Mouse (Mus musculus): Measurements from ENCODE around the gene Abhd6.
A peak's percentile ranks its signal among the peaks of the same experiment; 100 is the strongest.

Abhd6 gene

GRCm38 (mm10) chr14:8093427-8093826 is 90.7 kb downstream of the Abhd6 start:
- Histone ChIP-seq H3K4me3 (replicated peaks; ENCODE audit: low read length) (no peak overlapping the region), H3K27me3 (ENCODE audit: insufficient read depth, low read length) (no peaks in the 10 kb centered on the region), H3K36me3 (ENCODE audit: insufficient read depth, low read length) (peaks cover 32% of the 10 kb centered on the region), H3K4me1 (replicated peaks; ENCODE audit: low read depth, low read length) (peaks cover 17% of the 10 kb centered on the region; the same call in 1 of the 2 replicates), H3K9me3 (ENCODE audit: low read length) (peaks cover 10% of the 10 kb centered on the region)
- TF ChIP-seq POU5F1 (IDR thresholded peaks at IDR 0.05; ENCODE audit: borderline replicate concordance, low read length) (no peak), NANOG (IDR thresholded peaks at IDR 0.05; ENCODE audit: borderline replicate concordance, low read length) (no peak), CTCF (conservative IDR thresholded peaks at IDR 0.05; ENCODE audit: low read length) (no peak)

DNA sequence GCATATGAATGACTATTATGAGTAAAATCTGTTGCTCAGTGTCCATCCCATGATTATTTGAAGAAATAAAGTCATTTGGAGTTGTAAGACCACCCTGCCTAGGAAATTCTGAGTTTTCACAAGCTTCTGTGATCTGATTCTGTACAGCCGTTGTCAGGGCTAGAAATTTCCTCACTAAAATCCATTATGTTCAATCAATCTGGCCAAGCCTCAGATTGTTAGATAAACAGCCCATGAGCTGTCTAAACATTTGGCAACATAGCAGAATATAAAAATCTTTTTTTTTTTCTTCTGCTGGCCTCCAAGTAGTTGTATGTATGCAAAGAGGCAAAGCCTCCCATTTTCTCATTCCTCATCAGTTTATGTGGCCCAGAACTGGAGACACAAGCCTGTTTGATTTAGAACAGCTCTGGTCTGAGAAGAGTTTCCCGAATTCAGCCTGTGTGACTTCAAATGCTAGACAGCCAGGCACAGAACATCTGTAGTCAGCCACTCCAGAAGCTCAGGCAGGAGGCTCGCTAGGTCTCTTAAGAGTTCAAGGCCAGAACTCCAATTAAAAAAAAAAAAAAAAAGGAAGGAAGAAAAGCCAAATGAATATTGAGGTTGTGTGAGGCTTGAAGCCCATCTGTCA is 92.3 kb downstream of the Abhd6 start:
- no peak overlapping the region for H3K4me3 ChIP-seq (replicated peaks; ENCODE audit: low read length)
- peaks cover 16% of the 10 kb centered on the region for H3K36me3 ChIP-seq (ENCODE audit: insufficient read depth, low read length)
- peaks cover 27% of the 10 kb centered on the region for H3K4me1 ChIP-seq (replicated peaks; ENCODE audit: low read depth, low read length)
- TF ChIP-seq CTCF (conservative IDR thresholded peaks at IDR 0.05; ENCODE audit: low read length) (no peak), POU5F1 (IDR thresholded peaks at IDR 0.05; ENCODE audit: borderline replicate concordance, low read length) (no peak), NANOG (IDR thresholded peaks at IDR 0.05; ENCODE audit: borderline replicate concordance, low read length) (no peak)
- peaks cover 10% of the 10 kb centered on the region for H3K9me3 ChIP-seq (ENCODE audit: low read length)
- no peaks in the 10 kb centered on the region for H3K27me3 ChIP-seq (ENCODE audit: insufficient read depth, low read length)

GRCm38 (mm10) chr14:8095562-8095950 is 92.9 kb downstream of the Abhd6 start:
- H3K27me3 ChIP-seq (ENCODE audit: insufficient read depth, low read length): no peaks in the 10 kb centered on the region
- H3K36me3 ChIP-seq (ENCODE audit: insufficient read depth, low read length): peaks cover 11% of the 10 kb centered on the region
- TF ChIP-seq CTCF (conservative IDR thresholded peaks at IDR 0.05; ENCODE audit: low read length) (no peak), NANOG (IDR thresholded peaks at IDR 0.05; ENCODE audit: borderline replicate concordance, low read length) (no peak), POU5F1 (IDR thresholded peaks at IDR 0.05; ENCODE audit: borderline replicate concordance, low read length) (no peak)
- H3K4me1 ChIP-seq (replicated peaks; ENCODE audit: low read depth, low read length): peaks cover 27% of the 10 kb centered on the region
- H3K4me3 ChIP-seq (replicated peaks; ENCODE audit: low read length): no peak overlapping the region
- peaks cover 10% of the 10 kb centered on the region for H3K9me3 ChIP-seq (ENCODE audit: low read length)

DNA sequence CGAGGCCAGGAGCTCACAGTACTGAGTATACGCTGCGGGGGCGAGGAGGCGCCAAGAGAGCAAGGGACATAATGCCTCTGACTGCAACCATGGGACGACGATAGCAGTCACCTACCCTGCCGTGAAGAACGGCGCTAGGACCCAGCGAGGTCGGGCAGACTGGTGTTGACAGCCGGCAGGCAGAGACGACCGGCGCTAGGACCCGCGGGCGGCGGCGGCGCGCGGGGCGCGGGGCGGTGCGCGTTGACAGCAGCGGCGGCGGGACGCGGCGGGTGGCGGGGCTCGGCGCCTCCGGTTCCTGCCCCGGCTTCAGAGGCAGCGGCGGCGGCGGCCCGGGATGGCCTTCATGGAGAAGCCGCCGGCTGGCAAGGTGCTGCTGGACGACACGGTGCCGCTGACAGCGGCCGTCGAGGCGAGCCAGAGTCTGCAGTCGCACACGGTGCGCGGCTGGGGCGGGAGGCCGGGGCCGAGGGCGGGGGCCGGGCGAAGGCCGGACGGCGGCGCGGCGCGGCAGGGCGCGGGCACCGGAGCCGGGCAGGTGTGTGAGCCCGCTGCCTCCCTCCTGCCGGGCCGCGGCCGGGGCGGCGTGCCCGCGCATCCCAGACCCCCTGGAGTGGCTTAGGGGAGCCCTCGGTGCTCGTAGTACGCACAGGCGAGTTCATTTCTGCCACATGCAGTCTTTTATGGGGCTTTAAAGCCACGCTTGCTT is 95.4 kb downstream of the Abhd6 start, which contains the start of gene Pxk:
Gene Pxk (plus strand): TSS at position 234 of the 709 bp plus-strand sequence.
- TF ChIP-seq CTCF (conservative IDR thresholded peaks at IDR 0.05; ENCODE audit: low read length) (no peak), POU5F1 (IDR thresholded peaks at IDR 0.05; ENCODE audit: borderline replicate concordance, low read length) (no peak), NANOG (IDR thresholded peaks at IDR 0.05; ENCODE audit: borderline replicate concordance, low read length) (no peak)
- H3K27me3 ChIP-seq (ENCODE audit: insufficient read depth, low read length): no peaks in the 10 kb centered on the region
- peaks cover 10% of the 10 kb centered on the region for H3K9me3 ChIP-seq (ENCODE audit: low read length)
- H3K4me3 ChIP-seq (replicated peaks; ENCODE audit: low read length): peak within 1 kb of the TSS; percentile 86
- peaks cover 34% of the 10 kb centered on the region for H3K4me1 ChIP-seq (replicated peaks; ENCODE audit: low read depth, low read length)
- peaks cover 6% of the 10 kb centered on the region; the same call in 1 of the 2 replicates for H3K36me3 ChIP-seq (ENCODE audit: insufficient read depth, low read length)

DNA sequence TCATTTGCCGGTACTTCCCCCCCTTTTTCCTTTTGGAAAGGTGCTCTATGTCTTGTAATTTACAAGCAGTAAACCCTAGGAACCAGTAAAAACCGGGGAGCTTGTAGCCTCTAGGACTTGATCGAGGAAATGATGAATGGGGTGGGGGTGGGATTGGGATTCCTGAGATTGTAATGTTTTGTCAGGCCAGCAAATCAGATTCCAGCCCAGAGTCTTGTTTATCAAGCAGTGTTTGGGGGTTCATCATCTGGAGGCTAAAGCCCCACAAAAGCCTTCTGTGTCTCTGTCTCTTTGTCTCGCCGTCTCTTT is 95.9 kb downstream of the Abhd6 start:
- TF ChIP-seq NANOG (IDR thresholded peaks at IDR 0.05; ENCODE audit: borderline replicate concordance, low read length) (no peak), POU5F1 (IDR thresholded peaks at IDR 0.05; ENCODE audit: borderline replicate concordance, low read length) (no peak), CTCF (conservative IDR thresholded peaks at IDR 0.05; ENCODE audit: low read length) (no peak)
- H3K27me3 ChIP-seq (ENCODE audit: insufficient read depth, low read length): no peaks in the 10 kb centered on the region
- peaks cover 34% of the 10 kb centered on the region for H3K4me1 ChIP-seq (replicated peaks; ENCODE audit: low read depth, low read length)
- H3K4me3 ChIP-seq (replicated peaks; ENCODE audit: low read length): peak overlapping the region; percentile 86
- peaks cover 6% of the 10 kb centered on the region; the same call in 1 of the 2 replicates for H3K36me3 ChIP-seq (ENCODE audit: insufficient read depth, low read length)
- peaks cover 10% of the 10 kb centered on the region for H3K9me3 ChIP-seq (ENCODE audit: low read length)

DNA sequence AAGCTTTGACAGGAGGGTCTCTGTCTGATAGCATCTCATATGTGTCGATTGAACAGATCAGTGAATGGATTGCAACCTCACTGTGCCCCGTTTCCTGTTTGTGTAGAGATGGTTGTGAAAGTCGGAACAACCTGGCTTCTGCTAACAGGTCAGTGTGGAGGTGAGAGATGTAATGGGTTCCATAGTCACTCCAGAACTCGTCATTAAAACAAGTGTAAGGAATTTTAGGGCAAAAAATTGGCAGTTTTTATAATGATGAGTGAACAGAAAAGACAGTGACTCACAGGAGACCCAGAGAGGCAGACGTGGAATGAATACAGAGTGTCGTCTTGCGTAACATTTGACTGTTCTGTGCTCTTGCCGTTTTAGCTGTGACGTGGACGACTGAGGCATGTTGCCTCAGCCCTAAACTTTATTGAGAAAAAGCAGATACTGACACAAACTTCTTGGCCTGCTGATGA is 96.9 kb downstream of the Abhd6 start:
- Histone ChIP-seq H3K4me1 (replicated peaks; ENCODE audit: low read depth, low read length) (peaks cover 33% of the 10 kb centered on the region), H3K4me3 (replicated peaks; ENCODE audit: low read length) (no peak overlapping the region; the same call in 1 of the 2 replicates), H3K9me3 (ENCODE audit: low read length) (peaks cover 10% of the 10 kb centered on the region), H3K27me3 (ENCODE audit: insufficient read depth, low read length) (no peaks in the 10 kb centered on the region), H3K36me3 (ENCODE audit: insufficient read depth, low read length) (peaks cover 6% of the 10 kb centered on the region; the same call in 1 of the 2 replicates)
- TF ChIP-seq POU5F1 (IDR thresholded peaks at IDR 0.05; ENCODE audit: borderline replicate concordance, low read length): no peak
- TF ChIP-seq CTCF (conservative IDR thresholded peaks at IDR 0.05; ENCODE audit: low read length): no peak
- TF ChIP-seq NANOG (IDR thresholded peaks at IDR 0.05; ENCODE audit: borderline replicate concordance, low read length): no peak

DNA sequence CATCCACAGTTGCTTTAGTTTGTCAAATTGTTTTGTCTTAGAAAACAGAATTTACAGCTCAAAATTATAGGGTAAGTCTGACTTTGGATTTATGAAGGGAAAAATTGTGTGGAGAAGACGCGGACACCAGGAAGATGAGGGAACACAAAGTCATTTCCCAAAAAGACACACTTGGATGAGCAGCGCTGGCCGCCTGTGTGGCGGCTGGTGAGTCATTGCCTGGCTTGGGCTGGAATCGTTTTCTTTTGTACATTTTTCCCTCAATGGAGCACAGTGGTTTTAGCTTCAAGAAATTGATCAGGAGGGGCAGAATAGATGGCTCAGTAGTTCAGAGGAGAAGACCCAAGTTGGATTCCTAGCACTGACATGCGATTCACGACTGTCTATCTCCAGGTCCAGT is 99.2 kb downstream of the Abhd6 start:
- no peak for TF ChIP-seq CTCF (conservative IDR thresholded peaks at IDR 0.05; ENCODE audit: low read length)
- no peak for TF ChIP-seq POU5F1 (IDR thresholded peaks at IDR 0.05; ENCODE audit: borderline replicate concordance, low read length)
- TF ChIP-seq NANOG (IDR thresholded peaks at IDR 0.05; ENCODE audit: borderline replicate concordance, low read length): no peak
- no peak overlapping the region for H3K4me3 ChIP-seq (replicated peaks; ENCODE audit: low read length)
- H3K36me3 ChIP-seq (ENCODE audit: insufficient read depth, low read length): peaks cover 6% of the 10 kb centered on the region; the same call in 1 of the 2 replicates
- no peaks in the 10 kb centered on the region for H3K9me3 ChIP-seq (ENCODE audit: low read length)
- no peaks in the 10 kb centered on the region for H3K27me3 ChIP-seq (ENCODE audit: insufficient read depth, low read length)
- H3K4me1 ChIP-seq (replicated peaks; ENCODE audit: low read depth, low read length): peaks cover 35% of the 10 kb centered on the region

DNA sequence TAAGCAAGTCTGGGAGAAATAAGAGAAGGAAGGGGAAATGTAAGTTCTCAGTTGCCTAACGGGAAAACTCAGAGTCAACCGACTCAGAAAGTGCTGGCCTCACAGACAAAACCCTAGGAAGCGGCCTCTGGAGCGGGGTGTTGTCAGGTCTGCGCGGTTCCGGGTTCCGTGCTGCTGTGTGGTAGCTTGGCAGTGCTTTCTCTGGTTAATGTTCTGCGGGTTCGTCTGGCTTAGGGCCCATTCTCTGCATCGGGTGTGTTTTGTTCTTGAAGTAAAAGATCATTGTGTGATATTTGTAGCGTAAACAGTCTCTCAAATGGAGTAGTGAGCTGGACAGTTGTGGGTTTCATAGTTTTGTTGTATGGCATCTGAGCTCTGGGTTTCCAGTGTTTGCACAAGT is 100.0 kb downstream of the Abhd6 start:
- TF ChIP-seq NANOG (IDR thresholded peaks at IDR 0.05; ENCODE audit: borderline replicate concordance, low read length) (no peak), POU5F1 (IDR thresholded peaks at IDR 0.05; ENCODE audit: borderline replicate concordance, low read length) (no peak), CTCF (conservative IDR thresholded peaks at IDR 0.05; ENCODE audit: low read length) (no peak)
- peaks cover 32% of the 10 kb centered on the region for H3K4me1 ChIP-seq (replicated peaks; ENCODE audit: low read depth, low read length)
- no peak overlapping the region for H3K4me3 ChIP-seq (replicated peaks; ENCODE audit: low read length)
- H3K9me3 ChIP-seq (ENCODE audit: low read length): no peaks in the 10 kb centered on the region
- H3K36me3 ChIP-seq (ENCODE audit: insufficient read depth, low read length): peaks cover 6% of the 10 kb centered on the region; the same call in 1 of the 2 replicates
- H3K27me3 ChIP-seq (ENCODE audit: insufficient read depth, low read length): no peaks in the 10 kb centered on the region
